Mouse (Mus musculus) C2C12 (cell line): ENCODE data around the gene Slc2a2. TPM values are rescaled to one million over a fixed set of nuclear protein-coding genes. Genes with fewer than 3 reads are reported as not detected.

Experiments
- H3K27me3 ChIP-seq: one replicate; pipeline ENCODE4 v1.6.1; 2011; ENCODE audit not compliant: control insufficient read depth, insufficient read depth, insufficient read length
- H3K36me3 ChIP-seq: one replicate; pipeline ENCODE4 v1.6.1; 2011; ENCODE audit not compliant: control insufficient read depth, insufficient read depth
- H3K4me3 ChIP-seq: one replicate; pipeline ENCODE4 v1.5.1; 2011; ENCODE audit warnings: mild to moderate bottlenecking, control low read depth; ENCODE audit not compliant: poor library complexity, insufficient read depth, severe bottlenecking
- H3K79me2 ChIP-seq: one replicate; pipeline ENCODE4 v1.6.1; 2011; ENCODE audit not compliant: control insufficient read depth, insufficient read depth
- H3K79me3 ChIP-seq: one replicate; pipeline ENCODE4 v1.6.1; 2011; ENCODE audit warnings: low read depth, control low read depth
- H3ac ChIP-seq: one replicate; pipeline ENCODE3; 2011; ENCODE audit warnings: low read depth; ENCODE audit not compliant: control insufficient read depth, insufficient read length
- CEBPB ChIP-seq: IDR thresholded peaks from one replicate; pipeline ENCODE4 v1.6.1; 2011; ENCODE audit warnings: low read depth, mild to moderate bottlenecking, control low read depth, moderate library complexity
- CTCF ChIP-seq: IDR thresholded peaks from one replicate; pipeline ENCODE4 v1.5.1; 2011; ENCODE audit not compliant: control insufficient read depth, insufficient read depth, insufficient read length
- FOSL1 ChIP-seq: IDR thresholded peaks from one replicate; pipeline ENCODE4 v1.8.0; 2011; ENCODE audit warnings: mild to moderate bottlenecking, low read length; ENCODE audit not compliant: poor library complexity, insufficient read depth, severe bottlenecking
- MAX ChIP-seq: IDR thresholded peaks from one replicate; pipeline ENCODE4 v1.6.1; 2011; ENCODE audit warnings: mild to moderate bottlenecking, control low read depth
- MYOD1 ChIP-seq: IDR thresholded peaks from one replicate; pipeline ENCODE4 v1.6.1; 2011; ENCODE audit warnings: low read depth; ENCODE audit not compliant: control insufficient read depth, insufficient read length
- MYOG ChIP-seq: IDR thresholded peaks from one replicate; pipeline ENCODE4 v1.6.1; 2011; ENCODE audit not compliant: control insufficient read depth, insufficient read length; ENCODE audit errors: extremely low read depth
- USF1 ChIP-seq: IDR thresholded peaks from one replicate; pipeline ENCODE4 v1.6.1; 2011; ENCODE audit warnings: low read depth, mild to moderate bottlenecking, control low read depth, moderate library complexity
- polyA plus RNA-seq: library from polyadenylated mRNA; unstranded; fragments of >200 nt; fragmentation: generic; extraction: Trizol; gene quantifications from one replicate; pipeline ENCODE4 v1.2.1, GENCODE M21; 2012; ENCODE audit warnings: missing spikeins

Gene Slc2a2
- polyA plus RNA-seq, 1 experiment = not detected

GRCm38 (mm10) chr3:28699601-28700000, 1.9 kb downstream of the Slc2a2 start:
- H3ac ChIP-seq = no peak overlapping the region
- H3K79me3 ChIP-seq = no peaks in the 10 kb centered on the region
- peaks cover 19% of the 10 kb centered on the region for H3K27me3 ChIP-seq
- TF ChIP-seq CEBPB = no peak
- no peak for TF ChIP-seq FOSL1
- TF ChIP-seq MAX = no peak
- TF ChIP-seq MYOG = no peak
- no peak for TF ChIP-seq USF1
- TF ChIP-seq MYOD1 = no peak
- TF ChIP-seq CTCF = no peak
- no peaks in the 10 kb centered on the region for H3K79me2 ChIP-seq
- no peak overlapping the region for H3K4me3 ChIP-seq
- H3K36me3 ChIP-seq = no peaks in the 10 kb centered on the region

GRCm38 (mm10) chr3:28705522-28706137, 7.9 kb downstream of the Slc2a2 start:
- no peak overlapping the region for H3K4me3 ChIP-seq
- TF ChIP-seq MAX = no peak
- no peak for TF ChIP-seq USF1
- TF ChIP-seq MYOG = no peak
- no peak for TF ChIP-seq CTCF
- TF ChIP-seq FOSL1 = no peak
- TF ChIP-seq CEBPB = no peak
- no peak for TF ChIP-seq MYOD1
- H3ac ChIP-seq = no peak overlapping the region
- no peaks in the 10 kb centered on the region for H3K79me2 ChIP-seq
- H3K27me3 ChIP-seq = peaks cover 5% of the 10 kb centered on the region
- no peaks in the 10 kb centered on the region for H3K36me3 ChIP-seq
- no peaks in the 10 kb centered on the region for H3K79me3 ChIP-seq

GRCm38 (mm10) chr3:28706736-28707135, 9.0 kb downstream of the Slc2a2 start:
- H3K79me3 ChIP-seq = no peaks in the 10 kb centered on the region
- no peak overlapping the region for H3ac ChIP-seq
- H3K79me2 ChIP-seq = no peaks in the 10 kb centered on the region
- H3K27me3 ChIP-seq = peaks cover 5% of the 10 kb centered on the region
- H3K36me3 ChIP-seq = no peaks in the 10 kb centered on the region
- TF ChIP-seq CTCF (no peak), USF1 (no peak), MYOG (no peak), MYOD1 (no peak), CEBPB (no peak)
- no peak overlapping the region for H3K4me3 ChIP-seq

- Histone ChIP-seq H3K27me3 (peaks cover 5% of the 10 kb centered on the region), H3ac (no peak overlapping the region), H3K4me3 (no peak overlapping the region), H3K79me2 (no peaks in the 10 kb centered on the region), H3K36me3 (no peaks in the 10 kb centered on the region), H3K79me3 (no peaks in the 10 kb centered on the region)
- TF ChIP-seq MYOD1 = no peak
- TF ChIP-seq FOSL1 = no peak
- no peak for TF ChIP-seq MYOG
- TF ChIP-seq MAX = no peak
- no peak for TF ChIP-seq CTCF
- TF ChIP-seq CEBPB = no peak
- TF ChIP-seq USF1 = no peak
Observed at GRCm38 (mm10) chr3:28709740-28710139, 12.0 kb downstream of the Slc2a2 start.

GRCm38 (mm10) chr3:28713913-28714698, 16.4 kb downstream of the Slc2a2 start:
- H3K79me2 ChIP-seq = no peaks in the 10 kb centered on the region

More at GRCm38 (mm10) chr3:28713913-28714698, 16.4 kb downstream of the Slc2a2 start:
- Histone ChIP-seq H3ac (no peak overlapping the region), H3K79me3 (no peaks in the 10 kb centered on the region), H3K36me3 (no peaks in the 10 kb centered on the region), H3K27me3 (no peaks in the 10 kb centered on the region), H3K4me3 (no peak overlapping the region)
- no peak for TF ChIP-seq MYOD1
